Mouse (Mus musculus) brain, embryonic 14.5 days (tissue): ENCODE measurements around the gene Sebox.

Experiments
- CTCF ChIP-seq: fragments of 200-500 bp; IDR thresholded peaks from 2 replicates; pipeline ENCODE4 v1.5.1; 2012; ENCODE audit warnings: inconsistent platforms, mild to moderate bottlenecking, moderate library complexity, borderline replicate concordance; ENCODE audit not compliant: insufficient read depth, insufficient read length; ENCODE audit errors: extremely low read depth
- POLR2A ChIP-seq: fragments of 200-500 bp; IDR thresholded peaks from 2 replicates; pipeline ENCODE4 v1.6.1; 2012; ENCODE audit warnings: mild to moderate bottlenecking, inconsistent platforms, borderline replicate concordance; ENCODE audit not compliant: poor library complexity, insufficient read depth, insufficient read length, severe bottlenecking; ENCODE audit errors: extremely low read depth

- TF ChIP-seq CTCF, result no peak
- TF ChIP-seq POLR2A, result no peak
Observed at GRCm38 (mm10) chr11:78524838-78525237, 21.6 kb downstream of the Sebox start.
